Mouse (Mus musculus): ENCODE measurements at regions not wholly inside any gene's neighbourhood (a gene's known extent, or its start where the extent isn't known, plus 50 kb on each side); places are given as distances from the start of the nearest gene placed in this dataset.
A peak's percentile ranks its signal among the peaks of the same experiment; 100 is the strongest.

DNA sequence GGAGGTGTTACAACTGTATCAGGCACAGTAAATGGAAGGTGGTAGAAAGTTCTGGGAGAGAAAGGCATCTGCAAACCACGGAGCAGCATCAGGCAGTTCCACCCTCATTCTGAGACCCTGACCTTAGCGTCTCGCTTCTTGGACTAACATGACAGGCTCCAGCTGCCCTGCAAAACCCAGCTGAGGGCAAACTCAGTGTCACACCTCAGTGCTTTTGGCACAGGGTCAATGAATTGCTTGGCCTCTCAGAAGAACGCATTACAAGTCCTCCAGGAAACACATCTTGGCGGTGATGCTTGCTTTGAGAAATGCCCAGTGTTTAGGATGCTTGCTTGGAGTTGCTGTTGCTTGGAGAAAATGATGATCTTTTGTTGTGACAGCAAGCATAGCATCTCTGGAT lies 90.2 kb upstream of the A230072I06Rik start:
- peak; percentile 77 for DNase-seq
- H3K27me3 ChIP-seq (replicated peaks; ENCODE audit: control insufficient read depth, insufficient read depth, low read length): no peaks in the 10 kb centered on the region
- 20% methylated on average over 5 of the region's 5 CpGs for WGBS
- no peaks in the 10 kb centered on the region for H3K36me3 ChIP-seq (ENCODE audit: control insufficient read depth, insufficient read depth, low read length)
- H3K27ac ChIP-seq (ENCODE audit: insufficient read depth, low read depth, low read length): no peak overlapping the region
- H3K4me1 ChIP-seq (ENCODE audit: control insufficient read depth, insufficient read depth, low read length): no peaks in the 10 kb centered on the region
- H3K4me3 ChIP-seq (ENCODE audit: insufficient read depth, low read depth, low read length): no peak overlapping the region
- TF ChIP-seq CTCF (conservative IDR thresholded peaks at IDR 0.05; ENCODE audit: insufficient read depth, insufficient read length, low read depth, low read length) (no peak), POLR2A (IDR thresholded peaks at IDR 0.05; ENCODE audit: low read depth, low read length) (no peak)

DNA sequence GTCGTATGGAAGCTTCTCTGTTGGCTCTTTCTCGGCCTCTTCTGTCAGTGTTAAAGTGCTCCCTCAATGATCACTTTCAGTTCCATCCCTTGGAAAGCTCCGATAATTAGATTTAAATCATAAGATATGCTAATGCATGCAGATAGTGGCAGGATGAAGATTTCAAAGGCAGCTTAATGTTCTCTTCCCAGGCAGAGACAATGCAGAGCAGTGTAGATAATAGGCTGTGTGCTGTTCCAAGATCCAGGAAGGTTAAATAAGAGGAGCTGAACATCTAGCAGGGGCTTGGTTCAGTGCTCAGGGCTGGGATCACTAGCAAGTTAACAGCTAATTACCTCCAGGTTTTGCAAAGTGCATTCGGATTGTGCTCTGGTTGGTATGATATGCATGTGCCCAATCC lies 89.7 kb upstream of the A230072I06Rik start:
- no peak for TF ChIP-seq POLR2A (IDR thresholded peaks at IDR 0.05; ENCODE audit: low read depth, low read length)
- no peak for TF ChIP-seq CTCF (conservative IDR thresholded peaks at IDR 0.05; ENCODE audit: insufficient read depth, insufficient read length, low read depth, low read length)
- H3K4me1 ChIP-seq (ENCODE audit: control insufficient read depth, insufficient read depth, low read length): no peaks in the 10 kb centered on the region
- H3K27ac ChIP-seq (ENCODE audit: insufficient read depth, low read depth, low read length): no peak overlapping the region
- WGBS: 58% methylated on average over 4 of the region's 4 CpGs
- DNase-seq: no peak
- no peaks in the 10 kb centered on the region for H3K27me3 ChIP-seq (replicated peaks; ENCODE audit: control insufficient read depth, insufficient read depth, low read length)
- H3K4me3 ChIP-seq (ENCODE audit: insufficient read depth, low read depth, low read length): no peak overlapping the region
- H3K36me3 ChIP-seq (ENCODE audit: control insufficient read depth, insufficient read depth, low read length): no peaks in the 10 kb centered on the region

DNA sequence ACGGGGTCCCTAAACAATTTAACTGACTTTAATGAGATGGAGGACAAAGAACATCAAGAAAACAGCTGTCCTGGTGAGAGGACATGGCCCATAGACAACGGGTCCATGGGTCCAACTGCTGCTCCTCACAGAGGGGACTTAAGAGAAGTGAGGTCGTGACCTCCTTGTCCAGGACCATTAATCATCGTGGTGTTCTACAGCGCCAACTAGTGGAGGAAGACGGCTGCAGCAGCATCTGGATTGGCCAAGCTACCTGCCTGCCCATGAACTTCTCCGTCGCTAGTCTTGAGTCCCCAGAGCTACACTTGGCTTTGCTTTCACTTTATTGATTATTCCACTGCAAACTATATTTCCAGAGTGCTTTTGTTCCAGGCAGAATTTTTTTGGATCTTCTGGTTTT lies 86.6 kb upstream of the A230072I06Rik start:
- H3K4me1 ChIP-seq (ENCODE audit: control insufficient read depth, insufficient read depth, low read length): no peaks in the 10 kb centered on the region
- TF ChIP-seq CTCF (conservative IDR thresholded peaks at IDR 0.05; ENCODE audit: insufficient read depth, insufficient read length, low read depth, low read length): peak; percentile 56
- no peak for TF ChIP-seq POLR2A (IDR thresholded peaks at IDR 0.05; ENCODE audit: low read depth, low read length)
- 37% methylated on average over 8 of the region's 8 CpGs for WGBS
- no peaks in the 10 kb centered on the region for H3K27me3 ChIP-seq (replicated peaks; ENCODE audit: control insufficient read depth, insufficient read depth, low read length)
- no peak overlapping the region for H3K4me3 ChIP-seq (ENCODE audit: insufficient read depth, low read depth, low read length)
- H3K27ac ChIP-seq (ENCODE audit: insufficient read depth, low read depth, low read length): no peak overlapping the region
- no peaks in the 10 kb centered on the region for H3K36me3 ChIP-seq (ENCODE audit: control insufficient read depth, insufficient read depth, low read length)
- DNase-seq: no peak

DNA sequence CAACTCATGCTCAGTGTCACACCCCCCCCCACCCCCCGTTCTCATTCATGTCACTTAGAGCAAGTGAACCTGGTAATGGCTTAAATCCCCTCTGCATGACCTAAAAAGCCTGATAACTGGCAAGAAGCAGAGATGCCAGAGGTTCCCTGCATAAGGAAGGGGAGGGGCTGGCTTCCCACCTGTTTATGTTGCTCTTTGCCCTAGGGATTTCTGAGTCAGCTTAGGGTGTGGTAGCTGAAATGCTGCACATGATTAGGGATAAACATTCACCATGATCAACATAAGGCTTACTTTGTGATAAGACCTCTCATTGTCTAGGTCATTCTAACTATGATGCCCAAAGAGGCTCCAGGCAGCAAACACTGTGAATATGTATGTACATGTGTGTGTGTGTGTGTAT lies 72.7 kb upstream of the A230072I06Rik start:
- Histone ChIP-seq H3K4me1 (ENCODE audit: control insufficient read depth, insufficient read depth, low read length) (no peaks in the 10 kb centered on the region), H3K27ac (ENCODE audit: insufficient read depth, low read depth, low read length) (no peak overlapping the region), H3K27me3 (replicated peaks; ENCODE audit: control insufficient read depth, insufficient read depth, low read length) (no peaks in the 10 kb centered on the region), H3K36me3 (ENCODE audit: control insufficient read depth, insufficient read depth, low read length) (no peaks in the 10 kb centered on the region), H3K4me3 (ENCODE audit: insufficient read depth, low read depth, low read length) (no peak overlapping the region)
- WGBS: 77% methylated on average over 1 of the region's 1 CpGs
- TF ChIP-seq CTCF (conservative IDR thresholded peaks at IDR 0.05; ENCODE audit: insufficient read depth, insufficient read length, low read depth, low read length) (no peak), POLR2A (IDR thresholded peaks at IDR 0.05; ENCODE audit: low read depth, low read length) (no peak)
- no peak for DNase-seq

DNA sequence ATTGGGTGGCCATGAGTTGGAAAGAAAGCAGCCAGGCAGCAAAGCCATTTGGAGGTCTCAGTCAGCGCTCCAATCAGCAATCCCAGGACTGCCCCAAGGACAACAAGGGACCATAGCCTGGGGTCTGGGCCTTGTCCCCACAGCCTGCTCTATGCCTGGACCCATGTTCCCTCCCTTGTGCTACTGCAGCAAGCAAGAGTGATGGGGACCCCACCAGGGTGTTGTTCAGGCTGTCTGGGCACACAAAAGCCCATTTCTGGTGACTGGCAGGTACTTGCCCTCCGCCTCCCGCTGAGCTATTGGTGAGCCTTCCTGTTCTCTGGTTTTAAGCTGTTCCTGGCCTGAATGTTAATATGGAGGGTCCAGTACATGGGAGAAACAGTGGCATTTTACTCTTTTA lies 71.2 kb upstream of the A230072I06Rik start:
- no peak overlapping the region for H3K27ac ChIP-seq (ENCODE audit: insufficient read depth, low read depth, low read length)
- WGBS: 89% methylated on average over 3 of the region's 3 CpGs
- no peaks in the 10 kb centered on the region for H3K27me3 ChIP-seq (replicated peaks; ENCODE audit: control insufficient read depth, insufficient read depth, low read length)
- no peaks in the 10 kb centered on the region for H3K36me3 ChIP-seq (ENCODE audit: control insufficient read depth, insufficient read depth, low read length)
- no peaks in the 10 kb centered on the region for H3K4me1 ChIP-seq (ENCODE audit: control insufficient read depth, insufficient read depth, low read length)
- TF ChIP-seq POLR2A (IDR thresholded peaks at IDR 0.05; ENCODE audit: low read depth, low read length) (no peak), CTCF (conservative IDR thresholded peaks at IDR 0.05; ENCODE audit: insufficient read depth, insufficient read length, low read depth, low read length) (no peak)
- no peak overlapping the region for H3K4me3 ChIP-seq (ENCODE audit: insufficient read depth, low read depth, low read length)
- DNase-seq: no peak

DNA sequence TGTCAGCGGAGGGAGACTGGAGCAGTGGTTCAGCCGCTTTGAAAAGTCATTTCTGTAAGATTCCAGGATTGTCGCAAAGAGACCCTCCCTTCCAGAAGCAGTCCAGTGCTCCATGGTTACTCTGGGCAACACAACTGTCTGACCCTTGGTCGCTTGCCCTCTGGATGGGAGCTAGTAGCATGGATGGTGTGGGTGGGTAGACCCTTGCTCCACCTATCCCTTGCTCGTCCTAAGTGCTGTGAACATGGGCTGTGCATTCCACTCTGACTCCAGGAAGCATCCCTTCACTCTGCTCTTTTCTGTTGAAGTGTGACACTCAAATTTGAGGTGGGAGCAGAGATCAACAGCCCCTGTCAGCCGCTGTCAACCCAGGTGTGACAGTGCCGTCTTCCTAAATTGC lies 64.8 kb upstream of the A230072I06Rik start:
- Histone ChIP-seq H3K4me3 (ENCODE audit: insufficient read depth, low read depth, low read length) (no peak overlapping the region), H3K27me3 (replicated peaks; ENCODE audit: control insufficient read depth, insufficient read depth, low read length) (no peaks in the 10 kb centered on the region), H3K27ac (ENCODE audit: insufficient read depth, low read depth, low read length) (no peak overlapping the region), H3K36me3 (ENCODE audit: control insufficient read depth, insufficient read depth, low read length) (no peaks in the 10 kb centered on the region), H3K4me1 (ENCODE audit: control insufficient read depth, insufficient read depth, low read length) (no peaks in the 10 kb centered on the region)
- TF ChIP-seq POLR2A (IDR thresholded peaks at IDR 0.05; ENCODE audit: low read depth, low read length) (no peak), CTCF (conservative IDR thresholded peaks at IDR 0.05; ENCODE audit: insufficient read depth, insufficient read length, low read depth, low read length) (no peak)
- 59% methylated on average over 7 of the region's 7 CpGs for WGBS
- no peak for DNase-seq

DNA sequence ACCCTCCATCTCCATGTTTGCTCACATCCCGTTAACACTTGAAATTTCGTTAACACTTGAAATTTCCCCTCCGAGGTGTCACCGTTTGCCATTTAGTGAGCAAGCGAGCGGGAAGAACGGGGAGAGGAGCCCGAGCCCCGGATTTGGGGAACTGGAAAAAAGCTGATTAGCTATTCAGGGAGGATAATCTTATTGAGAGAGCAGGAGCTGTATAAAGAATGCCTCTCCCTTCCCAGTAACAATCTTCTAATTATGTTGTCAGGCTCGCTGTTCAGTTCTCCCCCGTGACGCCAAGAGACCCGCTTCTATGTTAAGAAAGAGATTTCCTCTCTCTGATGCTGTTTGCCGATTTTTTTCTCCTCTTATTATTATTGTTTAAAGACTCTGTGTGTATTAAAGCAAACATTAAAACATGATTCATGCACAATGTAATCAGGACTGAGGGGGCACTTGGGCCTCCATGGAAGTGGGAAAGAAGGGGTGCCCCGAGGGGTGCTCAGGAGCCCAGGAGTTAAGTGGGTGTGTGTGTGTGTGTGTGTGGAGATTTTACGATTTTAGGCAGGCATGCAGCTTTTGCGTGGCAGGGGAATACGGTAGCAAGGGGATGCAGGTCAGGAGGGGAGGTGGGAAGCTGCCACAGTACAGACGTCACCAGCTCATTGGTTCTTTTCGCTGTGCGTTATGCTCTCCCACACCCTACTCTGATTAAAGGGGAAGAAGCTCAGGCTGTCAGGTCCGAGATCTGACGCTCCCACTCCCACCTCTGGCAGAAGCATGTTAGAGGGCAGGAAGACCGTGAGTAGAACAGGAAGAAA lies 64.2 kb upstream of the A230072I06Rik start:
- no peaks in the 10 kb centered on the region for H3K27me3 ChIP-seq (replicated peaks; ENCODE audit: control insufficient read depth, insufficient read depth, low read length)
- 37% methylated on average over 24 of the region's 24 CpGs for WGBS
- no peak overlapping the region for H3K27ac ChIP-seq (ENCODE audit: insufficient read depth, low read depth, low read length)
- no peak for TF ChIP-seq CTCF (conservative IDR thresholded peaks at IDR 0.05; ENCODE audit: insufficient read depth, insufficient read length, low read depth, low read length)
- TF ChIP-seq POLR2A (IDR thresholded peaks at IDR 0.05; ENCODE audit: low read depth, low read length): no peak
- no peaks in the 10 kb centered on the region for H3K36me3 ChIP-seq (ENCODE audit: control insufficient read depth, insufficient read depth, low read length)
- H3K4me1 ChIP-seq (ENCODE audit: control insufficient read depth, insufficient read depth, low read length): no peaks in the 10 kb centered on the region
- DNase-seq: no peak
- no peak overlapping the region for H3K4me3 ChIP-seq (ENCODE audit: insufficient read depth, low read depth, low read length)
